Mouse (Mus musculus) thymus, postnatal 25 days (tissue): ENCODE measurements at regions not wholly inside any gene's neighbourhood (a gene's known extent, or its start where the extent isn't known, plus 50 kb on each side); places are given as distances from the start of the nearest gene placed in this dataset.
A peak's percentile ranks its signal among the peaks of the same experiment; 100 is the strongest.

Source experiments
- DNase-seq: peaks from one replicate; pipeline ENCODE4 v3.0.0; 2022

DNA sequence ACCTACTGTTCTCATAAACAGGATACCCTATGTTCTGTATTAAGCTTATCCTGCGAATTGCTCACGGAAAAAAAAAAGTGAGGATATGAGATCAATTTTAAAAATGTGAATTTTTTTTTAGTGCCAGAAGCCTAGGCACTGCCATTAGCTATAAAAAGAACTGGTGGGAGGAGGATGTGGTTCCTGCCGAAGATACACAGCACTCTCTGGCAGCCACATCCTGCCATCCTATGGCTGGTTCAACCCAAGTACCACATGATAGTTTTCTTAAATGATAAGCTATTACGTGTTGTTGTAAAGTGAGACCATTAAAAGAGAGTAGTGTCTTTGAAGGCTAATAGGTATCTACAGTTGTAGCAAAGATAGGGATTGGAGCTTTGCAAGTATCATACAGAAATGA is 58.2 kb upstream of the Ppp3ca start:
- peak; percentile 43 for DNase-seq

DNA sequence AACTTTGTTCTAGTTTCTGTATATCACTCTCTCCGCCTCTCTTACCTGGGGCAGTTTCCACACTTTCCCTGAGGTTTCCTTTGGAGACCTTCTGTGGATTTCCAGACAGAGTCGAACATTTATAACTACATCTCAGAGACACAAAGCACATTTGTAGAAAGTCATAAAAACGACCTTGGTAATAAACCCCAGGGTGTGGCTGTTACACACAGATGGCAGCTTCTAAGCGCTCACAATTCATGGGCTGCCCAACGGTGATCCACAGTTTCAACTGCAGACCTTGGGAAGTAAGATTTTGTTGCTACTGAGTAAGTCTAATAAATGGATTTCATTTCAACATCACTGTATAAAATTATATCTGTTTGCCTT is 59.4 kb upstream of the Ppp3ca start:
- no peak for DNase-seq

DNA sequence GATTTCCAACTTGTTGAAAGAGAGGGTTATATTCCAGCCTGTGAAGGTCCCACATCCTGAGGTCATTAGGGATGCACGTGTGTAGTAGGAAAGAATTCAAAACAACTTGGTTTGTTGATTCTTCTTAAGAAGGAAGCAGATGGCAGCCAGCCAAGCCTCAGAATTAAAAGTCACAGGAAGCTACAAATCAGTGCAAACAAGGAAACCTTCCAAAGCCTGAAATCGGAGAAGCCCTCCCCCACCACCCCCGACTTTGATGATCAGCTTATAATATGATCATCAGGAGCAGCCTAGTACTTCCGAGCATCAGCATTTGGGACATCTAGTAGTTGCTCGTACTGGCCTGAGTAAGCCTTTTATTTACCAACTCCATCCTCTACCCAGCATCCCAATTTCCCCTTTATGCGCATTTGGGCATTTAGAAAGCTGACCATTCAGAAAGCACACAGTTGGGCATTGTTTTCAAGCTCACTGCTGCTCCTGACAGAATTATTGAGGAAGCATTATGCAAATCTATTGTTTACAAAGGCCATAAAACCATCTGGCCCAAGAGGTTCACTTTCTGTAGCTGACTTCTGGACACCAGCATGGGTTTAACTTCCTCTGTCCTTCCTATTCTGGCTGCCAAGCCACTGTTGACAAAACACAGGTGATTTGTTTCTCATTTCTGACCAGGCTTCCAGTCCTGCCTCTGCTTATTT is 59.9 kb upstream of the Ppp3ca start:
- DNase-seq, result peak; percentile 14

DNA sequence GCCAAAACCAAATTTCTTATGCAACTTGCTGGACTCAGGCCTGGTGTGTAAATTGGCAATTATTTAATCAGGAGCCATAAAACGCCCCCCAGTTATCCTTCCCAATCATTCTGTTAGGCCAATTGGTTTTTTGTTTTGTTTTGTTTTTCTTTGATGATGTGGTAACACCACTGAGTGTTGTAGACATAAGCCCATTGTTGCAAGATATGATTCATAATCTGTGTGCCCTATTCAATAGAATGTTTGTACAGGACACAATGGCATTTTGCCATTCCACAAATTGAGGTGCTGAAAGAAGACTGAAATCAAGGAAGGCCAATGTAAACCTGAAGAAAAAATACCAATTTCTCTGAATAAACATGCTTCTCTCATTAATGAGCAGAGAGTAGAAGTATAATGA is 68.2 kb upstream of the Ppp3ca start:
- no peak for DNase-seq

DNA sequence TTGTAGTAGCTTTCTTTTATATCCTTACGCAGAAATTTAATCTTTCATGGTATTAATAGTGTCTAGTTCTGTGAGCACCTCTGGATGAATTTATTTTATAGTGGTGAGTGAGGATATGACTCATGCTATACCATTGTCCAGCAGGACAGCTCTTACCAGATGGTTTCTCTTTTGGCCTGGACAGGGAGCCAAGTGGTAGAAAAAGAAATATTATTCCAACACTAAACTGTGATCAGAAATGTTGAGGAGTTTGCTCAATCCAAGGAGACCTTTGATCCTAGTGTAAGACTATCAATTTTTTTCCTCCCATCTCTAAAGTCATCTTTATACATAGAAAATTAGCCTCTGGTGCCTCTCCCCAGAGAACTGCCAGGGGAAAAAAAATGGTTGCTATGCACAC is 86.0 kb upstream of the Ppp3ca start:
- no peak for DNase-seq

DNA sequence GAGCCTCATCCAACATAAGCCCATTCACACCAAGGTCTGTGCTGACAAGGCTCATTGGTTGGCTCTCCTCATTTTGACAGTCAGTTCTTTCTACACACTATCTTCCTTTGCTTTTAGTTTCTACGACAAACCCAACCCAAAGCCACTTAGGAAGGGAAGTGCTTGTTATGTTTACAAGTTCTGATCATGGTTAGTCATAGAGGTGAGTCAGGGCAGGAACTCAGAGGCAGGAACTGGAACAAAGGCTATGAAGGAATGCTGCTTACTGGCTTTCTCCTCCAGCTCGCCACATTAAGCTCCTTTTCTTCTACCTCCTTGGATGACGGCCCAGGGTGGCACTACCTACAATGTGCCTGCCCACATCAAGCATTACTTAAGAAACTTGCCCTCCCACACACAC is 91.9 kb upstream of the Ppp3ca start:
- DNase-seq, result no peak

DNA sequence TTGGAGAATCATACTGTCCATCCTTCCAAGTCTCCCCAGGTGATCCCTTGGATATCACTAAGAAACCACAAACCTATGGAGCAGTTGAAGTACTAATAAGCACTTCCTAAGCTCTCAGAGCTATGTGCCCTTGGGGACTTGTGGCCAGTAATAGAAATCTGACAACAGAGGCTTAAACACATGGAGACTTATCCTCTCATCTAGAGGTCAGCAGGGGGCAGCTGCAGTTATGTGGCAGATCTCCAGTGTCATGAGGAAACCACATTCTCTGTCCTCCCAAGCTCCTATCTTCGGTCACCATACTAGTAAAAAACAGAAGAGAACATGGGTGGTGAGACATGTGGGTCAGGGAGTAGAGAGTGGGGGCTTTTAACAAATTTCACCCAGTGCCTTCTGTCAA is 99.4 kb upstream of the Ppp3ca start:
- no peak for DNase-seq

DNA sequence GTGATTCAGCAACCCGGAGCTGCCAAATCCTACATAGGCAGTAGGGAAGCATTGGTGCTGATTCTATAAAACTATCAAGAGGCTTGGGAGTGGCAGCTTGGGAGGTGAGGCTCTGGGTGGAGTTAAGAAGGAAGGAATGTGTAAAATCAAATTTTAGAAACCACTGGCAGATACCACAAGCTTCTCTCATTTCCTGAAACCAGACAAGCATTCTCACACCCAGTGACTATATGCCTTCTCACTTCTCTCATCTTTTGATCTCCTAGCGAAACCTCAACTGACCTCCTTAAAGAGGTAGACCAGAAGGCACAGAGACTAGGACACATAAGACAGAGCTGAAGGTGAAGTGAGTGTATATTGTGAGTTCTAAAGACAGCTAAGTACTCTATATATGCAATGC is 113.4 kb upstream of the Ppp3ca start:
- no peak for DNase-seq

DNA sequence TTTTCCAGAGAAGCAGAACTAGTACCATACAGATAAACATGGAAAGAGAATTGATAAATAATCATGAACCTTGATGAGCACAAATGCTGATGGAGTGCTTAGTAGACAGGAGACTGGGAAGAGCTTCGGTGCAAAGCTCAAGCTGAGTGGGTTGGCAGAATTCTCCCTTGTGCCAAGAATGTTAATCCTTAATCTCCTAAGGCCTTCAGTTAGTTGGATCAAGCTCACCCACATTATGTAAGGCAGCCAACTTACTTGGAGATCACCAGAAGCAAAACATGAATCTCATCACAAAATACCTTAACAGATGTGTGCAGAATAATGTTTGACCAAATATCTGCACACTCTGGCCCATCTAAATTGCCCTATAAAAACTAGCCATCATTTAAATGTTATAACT is 120.5 kb upstream of the Ppp3ca start:
- no peak for DNase-seq

DNA sequence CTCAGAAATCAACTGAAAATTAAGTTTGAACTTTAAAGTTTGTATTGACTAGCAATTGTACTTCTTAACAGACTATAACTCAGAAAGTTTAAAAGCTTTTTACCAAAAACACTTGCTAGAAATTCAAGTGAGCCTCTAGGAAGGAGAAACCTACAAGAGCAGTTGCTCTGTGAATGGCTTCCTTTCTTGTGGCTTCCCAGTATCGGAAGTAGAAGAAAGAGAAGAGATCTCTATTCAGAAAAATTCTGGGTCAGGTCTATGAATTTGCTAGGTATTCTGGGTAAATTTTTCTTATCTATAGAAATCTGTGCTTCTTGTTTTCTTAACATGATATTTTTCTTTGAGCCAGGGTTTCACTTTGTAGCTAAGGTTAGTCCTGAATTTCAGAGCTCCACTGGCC is 138.3 kb upstream of the Ppp3ca start:
- no peak for DNase-seq

DNA sequence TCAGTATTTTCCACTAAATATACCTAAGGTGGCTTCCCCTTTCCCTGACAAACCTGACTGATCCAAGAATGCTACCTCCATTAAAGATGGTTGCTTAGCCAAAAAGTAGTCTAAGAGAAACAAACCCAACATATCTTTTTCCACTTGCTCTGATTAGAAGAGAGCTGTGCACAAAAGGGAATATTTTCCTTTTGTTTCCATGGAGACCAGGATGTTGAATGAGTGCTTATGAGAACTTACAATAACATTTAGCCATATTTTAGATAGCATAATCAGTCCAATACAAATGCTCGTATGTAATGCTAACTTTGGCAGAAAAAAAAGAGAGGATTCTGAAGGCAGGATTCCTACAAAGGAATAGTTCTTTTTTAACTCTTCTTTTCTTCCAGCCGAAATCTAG is 161.3 kb upstream of the Ppp3ca start:
- DNase-seq, result no peak

DNA sequence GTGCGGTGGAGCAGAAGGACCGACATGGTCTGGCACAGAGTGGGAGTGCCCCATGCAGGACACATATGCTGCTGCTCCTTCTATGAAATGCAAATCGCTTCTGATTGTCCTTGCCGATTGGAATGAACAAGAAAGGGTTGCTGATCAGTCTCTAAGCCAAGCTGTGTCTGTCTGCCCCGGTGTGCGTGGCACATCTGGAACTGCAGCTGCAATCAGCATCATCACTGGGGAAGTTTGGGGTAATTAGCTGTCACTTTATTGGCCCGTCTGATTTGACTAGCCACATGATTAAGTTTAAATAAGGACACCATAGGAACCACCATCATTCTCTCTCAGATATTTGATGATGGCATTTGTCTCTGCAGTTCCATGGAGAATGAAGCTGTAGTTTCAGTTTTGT is 162.9 kb upstream of the Ppp3ca start:
- no peak for DNase-seq

DNA sequence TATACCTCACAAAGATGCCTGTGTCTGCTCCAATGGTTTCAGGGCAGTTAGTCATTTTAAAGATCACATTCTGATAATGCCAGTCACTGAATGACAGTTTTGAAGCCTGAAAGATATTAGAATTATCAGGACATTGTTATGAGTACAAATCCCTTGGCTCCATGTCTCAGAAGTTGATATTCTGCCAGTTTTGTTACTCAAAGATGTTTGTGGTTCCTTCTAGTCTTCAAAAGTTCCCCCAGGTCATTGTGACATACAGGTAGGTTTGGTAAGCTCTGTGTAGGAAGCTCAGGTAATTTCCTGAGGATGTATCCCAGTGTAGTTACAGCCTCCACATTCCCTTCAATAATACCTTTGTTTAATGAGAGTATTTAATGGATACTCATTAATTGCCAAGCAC is 169.0 kb upstream of the Bank1 start:
- DNase-seq, result no peak

DNA sequence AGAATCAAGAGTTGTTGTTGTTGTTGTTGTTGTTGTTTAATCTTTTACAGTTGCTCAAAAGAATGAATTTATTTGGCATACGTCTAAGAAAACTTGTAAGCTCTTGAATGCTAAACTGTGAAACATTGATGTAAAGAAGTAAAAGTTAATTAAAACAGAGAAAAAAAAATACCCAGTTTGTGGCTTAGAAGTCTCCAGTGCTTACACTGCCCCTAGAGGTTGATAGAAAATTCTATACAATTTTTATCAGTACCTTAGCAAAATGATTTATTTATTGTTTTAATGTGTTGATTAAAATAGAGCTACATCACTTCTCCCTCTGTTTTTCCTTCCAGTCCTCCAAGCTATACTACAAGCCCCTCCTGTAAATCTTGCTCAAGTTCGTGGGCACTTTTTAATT is 165.8 kb upstream of the Bank1 start:
- DNase-seq, result no peak

DNA sequence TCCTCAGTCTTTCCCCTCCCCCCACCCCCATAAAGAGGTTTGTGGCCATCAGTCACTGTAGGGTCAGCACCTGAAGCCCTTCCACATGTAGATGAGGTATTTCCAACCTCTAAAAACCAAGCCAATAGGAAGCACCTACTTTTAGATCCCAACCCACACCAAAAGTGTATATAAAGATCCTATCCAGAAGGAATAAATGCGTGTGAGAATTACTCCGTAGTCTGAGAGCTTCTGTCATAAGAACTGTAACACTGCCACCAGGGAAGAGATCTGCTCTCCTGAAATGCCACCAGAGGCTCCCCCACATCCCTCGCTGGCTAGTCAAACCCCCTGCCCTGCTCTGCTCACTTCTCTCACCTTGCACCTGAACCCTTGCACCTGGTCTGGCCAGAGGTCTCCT is 145.8 kb upstream of the Bank1 start:
- no peak for DNase-seq

DNA sequence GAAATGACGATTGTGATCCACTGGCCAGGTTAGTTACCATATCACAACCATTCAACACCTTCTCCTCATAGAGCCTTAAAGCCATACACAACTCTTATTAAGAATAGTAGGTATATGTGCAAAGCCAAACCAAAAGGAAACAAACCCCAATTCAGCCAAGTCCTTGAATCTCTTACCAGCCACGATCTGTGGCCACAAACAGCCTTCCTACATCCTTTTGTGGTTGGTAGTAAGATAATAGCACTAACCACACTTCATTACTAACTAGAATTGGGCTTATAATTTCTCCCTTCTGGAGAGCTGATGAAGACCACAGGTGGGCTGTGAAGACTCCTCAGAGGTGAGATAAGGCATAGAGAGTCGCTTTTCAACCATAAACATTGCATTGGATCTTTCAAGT is 136.9 kb upstream of the Bank1 start:
- no peak for DNase-seq

DNA sequence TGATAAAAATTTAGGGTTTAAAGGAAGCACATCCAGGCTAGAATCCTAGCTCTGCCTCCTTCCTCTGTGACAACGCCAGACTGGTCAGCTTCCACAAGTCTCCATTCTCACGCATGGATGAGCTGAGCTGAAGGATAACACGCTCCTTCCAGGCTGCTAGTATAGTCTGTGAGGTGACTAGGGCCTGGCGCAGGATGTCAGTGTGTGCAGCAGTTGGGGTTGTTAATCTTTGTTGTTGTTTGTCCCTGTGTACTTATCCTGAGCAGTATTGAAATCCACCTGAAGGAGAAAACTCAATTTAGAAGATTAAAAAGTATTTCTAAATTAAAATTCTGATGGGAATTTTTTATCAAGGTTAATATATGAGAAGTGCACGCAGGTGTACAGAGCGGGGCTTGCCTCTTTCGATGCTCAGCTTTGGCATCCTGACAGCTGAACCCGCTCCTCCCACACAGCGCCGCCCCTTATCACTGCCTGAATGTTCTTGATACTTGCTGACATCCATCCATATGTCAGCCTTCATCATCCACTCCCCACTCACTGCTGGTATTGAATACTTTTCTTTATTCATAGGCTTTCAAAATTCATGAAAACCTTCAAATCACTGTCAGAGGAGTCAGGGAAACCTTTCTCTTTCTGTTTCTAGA is 130.7 kb upstream of the Bank1 start:
- no peak for DNase-seq

DNA sequence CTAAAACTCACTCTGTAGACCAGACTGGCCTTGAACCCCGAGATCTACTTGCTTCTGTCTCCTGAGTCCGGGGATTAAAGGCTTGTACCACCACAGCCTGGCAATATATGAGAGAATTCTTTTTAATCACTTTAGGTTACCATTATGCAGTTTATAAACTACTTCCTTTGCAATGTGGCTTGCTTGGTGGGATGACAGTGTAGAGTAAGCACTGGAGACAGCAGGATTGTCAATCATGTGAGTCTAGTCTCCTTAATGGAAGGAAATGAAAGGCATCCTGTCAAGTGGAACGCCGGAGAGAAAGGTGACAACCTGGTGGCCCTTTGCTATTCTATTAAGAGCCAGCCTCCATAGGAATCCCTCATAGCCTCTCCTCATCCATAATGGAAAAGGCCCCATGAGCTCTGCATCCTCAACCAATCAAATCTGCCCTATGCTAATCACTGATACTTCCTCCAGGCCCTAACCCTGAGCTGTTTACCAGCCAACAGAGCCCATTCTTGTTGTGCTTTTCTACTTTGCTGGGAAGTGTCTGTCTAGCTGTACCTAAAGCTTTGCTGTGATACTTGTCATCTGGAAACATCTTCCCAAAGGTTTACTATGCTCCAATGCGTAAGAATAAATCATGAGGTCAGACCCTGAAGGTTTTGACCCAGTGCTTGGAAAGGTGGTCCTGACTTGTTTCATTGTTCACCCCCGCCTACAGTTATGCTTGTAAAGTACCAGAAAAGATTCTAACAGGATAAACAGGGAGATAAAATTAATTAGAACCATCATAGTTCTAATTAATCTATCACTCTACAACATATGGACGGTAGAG is 130.0 kb upstream of the Bank1 start:
- DNase-seq, result no peak

DNA sequence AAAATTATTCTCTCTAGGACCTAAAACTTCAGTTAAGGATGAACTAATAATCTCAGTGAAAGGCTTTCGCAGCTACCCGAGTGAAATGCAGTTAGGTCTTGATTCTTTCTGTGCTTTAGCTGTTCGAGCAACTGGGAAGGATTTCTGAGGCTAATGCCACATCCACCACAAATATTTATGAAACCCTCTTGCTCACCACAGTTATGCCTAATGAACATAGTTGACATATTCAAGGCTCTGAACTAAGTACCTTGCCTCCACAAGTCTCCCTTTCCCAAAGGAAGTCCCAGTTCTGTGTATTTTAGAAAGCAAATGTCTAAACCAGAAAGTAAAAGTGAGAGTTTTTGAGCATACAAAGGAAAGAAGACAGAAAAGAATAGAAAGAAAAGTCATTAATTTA is 129.1 kb upstream of the Bank1 start:
- no peak for DNase-seq

DNA sequence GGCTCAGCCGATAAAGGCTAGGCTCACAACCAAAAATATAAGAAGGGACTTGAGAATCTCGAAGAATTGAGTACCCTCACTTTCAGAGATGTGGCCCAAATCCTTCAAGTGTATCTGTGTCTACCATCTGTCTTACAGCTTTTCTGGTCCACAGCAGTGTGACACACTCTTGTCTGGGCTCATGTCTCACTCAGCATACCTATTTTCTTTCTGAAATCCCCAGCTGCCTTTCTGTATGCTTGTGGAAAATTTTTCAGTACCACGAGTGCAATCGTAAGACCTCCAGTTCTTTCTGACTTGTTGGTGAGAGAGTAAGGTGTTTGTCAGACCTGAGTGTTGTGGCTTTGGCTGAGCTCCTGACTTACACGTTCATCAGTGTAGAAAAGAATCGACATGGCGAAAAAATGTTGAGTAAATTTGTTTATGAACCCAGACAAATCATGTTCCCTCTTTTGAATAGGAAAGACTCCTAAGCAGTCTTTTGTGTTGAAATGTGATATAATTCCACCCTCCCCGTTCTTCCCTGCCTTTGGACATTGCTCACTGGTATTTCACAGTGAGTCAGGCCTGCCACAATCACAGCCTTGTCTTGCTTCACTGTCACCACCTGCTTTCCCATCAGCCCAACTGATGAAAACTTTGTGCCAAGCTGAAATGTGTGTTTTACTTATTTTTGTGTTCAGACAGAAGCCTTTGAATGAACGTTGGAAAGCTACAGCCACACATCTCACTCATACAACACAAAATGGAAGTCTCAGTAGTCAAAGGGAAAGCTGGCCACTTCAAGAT is 125.3 kb upstream of the Bank1 start:
- no peak for DNase-seq

DNA sequence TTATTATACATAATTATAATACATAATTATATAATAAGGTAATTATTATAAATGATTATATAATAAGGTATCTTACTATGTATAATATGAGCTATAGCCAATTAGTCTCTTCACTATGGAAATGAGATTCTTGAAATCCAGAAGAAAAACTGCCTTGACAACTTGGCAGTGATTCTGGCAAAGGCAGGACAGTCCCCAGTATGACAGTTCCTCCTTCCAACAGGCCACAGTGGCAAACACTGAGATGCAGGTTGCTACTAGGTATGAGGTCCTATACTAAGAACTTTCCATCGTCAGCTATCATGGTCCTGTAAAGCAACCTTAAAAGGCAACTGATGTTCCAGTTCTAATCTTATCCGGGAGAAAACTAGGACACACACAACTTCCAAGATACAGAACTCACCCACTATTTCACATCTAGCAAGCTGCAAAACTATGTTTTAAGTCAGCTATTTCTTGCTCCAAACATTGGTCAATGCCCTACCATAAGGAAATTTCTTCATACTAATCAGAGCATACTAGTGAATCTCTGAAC is 124.6 kb upstream of the Bank1 start:
- no peak for DNase-seq

DNA sequence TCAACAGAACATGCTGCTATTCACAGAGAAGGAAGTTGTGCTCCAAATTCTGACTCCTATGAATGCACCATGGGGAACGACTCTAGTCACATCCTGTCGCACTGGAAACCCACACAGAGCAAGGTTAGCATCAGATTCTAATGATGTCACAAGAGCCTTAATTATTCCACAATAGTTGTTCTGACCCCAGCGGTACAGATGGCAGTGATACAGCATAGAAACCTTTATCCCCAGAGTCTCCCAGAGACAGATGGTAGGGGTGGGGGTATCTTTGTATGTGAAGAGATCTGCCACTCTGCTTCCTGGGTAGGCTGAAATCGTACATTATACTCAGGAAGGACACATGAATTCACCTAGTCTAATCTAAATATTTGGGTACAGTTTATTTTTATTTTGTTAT is 123.5 kb upstream of the Bank1 start:
- no peak for DNase-seq

DNA sequence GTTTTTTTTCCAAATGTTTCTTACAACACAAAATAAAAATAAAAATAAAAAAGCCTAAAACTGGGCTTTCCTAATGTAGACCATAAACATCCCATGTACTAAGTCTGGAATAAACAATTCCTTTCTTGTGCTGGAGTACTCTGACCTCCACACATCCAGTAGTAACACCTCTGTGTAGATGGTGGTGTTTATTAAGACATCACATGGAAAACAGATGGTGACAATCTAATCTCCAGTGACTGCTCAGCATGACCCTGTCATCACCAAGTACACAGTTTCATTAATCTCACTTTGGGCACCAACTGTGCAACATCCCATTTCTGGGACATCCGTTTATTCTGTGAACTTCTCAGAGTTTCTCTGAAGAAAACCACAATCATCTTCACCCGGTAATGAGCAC is 118.7 kb upstream of the Bank1 start:
- no peak for DNase-seq
